Mouse (Mus musculus): ENCODE measurements at regions not wholly inside any gene's neighbourhood (a gene's known extent, or its start where the extent isn't known, plus 50 kb on each side); places are given as distances from the start of the nearest gene placed in this dataset.
A peak's percentile ranks its signal among the peaks of the same experiment; 100 is the strongest.

- no peak for DNase-seq (ENCODE audit: low spot score in 2 of 2)
Measured at GRCm38 (mm10) chr12:9176198-9176597, 146.4 kb downstream of the Ttc32 start.

GRCm38 (mm10) chr12:9178626-9179025 is 148.8 kb downstream of the Ttc32 start:
- DNase-seq (ENCODE audit: low spot score in 2 of 2), result no peak

GRCm38 (mm10) chr12:9180677-9181076 is 150.9 kb downstream of the Ttc32 start:
- no peak for DNase-seq (ENCODE audit: low spot score in 2 of 2)

GRCm38 (mm10) chr12:9191721-9192120 is 161.9 kb downstream of the Ttc32 start:
- no peak for DNase-seq (ENCODE audit: low spot score in 2 of 2)

GRCm38 (mm10) chr12:9199321-9199720 is 169.5 kb downstream of the Ttc32 start:
- peak in 1 of 2 experiments; percentile 3 for DNase-seq (ENCODE audit: low spot score in 2 of 2)

- no peak for DNase-seq (ENCODE audit: low spot score in 2 of 2)
Measured at GRCm38 (mm10) chr12:9212211-9212610, 182.4 kb downstream of the Ttc32 start.

- DNase-seq (ENCODE audit: low spot score in 2 of 2), result no peak
Measured at GRCm38 (mm10) chr12:9224971-9225370, 195.2 kb downstream of the Ttc32 start.

- DNase-seq (ENCODE audit: low spot score in 2 of 2), result no peak
Measured at GRCm38 (mm10) chr12:9227901-9228300, 198.1 kb downstream of the Ttc32 start.

GRCm38 (mm10) chr12:9228486-9228885 is 198.7 kb downstream of the Ttc32 start:
- no peak for DNase-seq (ENCODE audit: low spot score in 2 of 2)

GRCm38 (mm10) chr12:9229981-9230380 is 200.2 kb downstream of the Ttc32 start:
- DNase-seq (ENCODE audit: low spot score in 2 of 2), result no peak

- DNase-seq (ENCODE audit: low spot score in 2 of 2), result no peak
Measured at GRCm38 (mm10) chr12:9230576-9230975, 200.8 kb downstream of the Ttc32 start.

- no peak for DNase-seq (ENCODE audit: low spot score in 2 of 2)
Measured at GRCm38 (mm10) chr12:9232431-9232830, 202.6 kb downstream of the Ttc32 start.

- no peak for DNase-seq (ENCODE audit: low spot score in 2 of 2)
Measured at GRCm38 (mm10) chr12:9235866-9236265, 206.1 kb downstream of the Ttc32 start.

- DNase-seq (ENCODE audit: low spot score in 2 of 2), result no peak
Measured at GRCm38 (mm10) chr12:9237538-9237937, 207.7 kb downstream of the Ttc32 start.

GRCm38 (mm10) chr12:9237955-9238354 is 208.2 kb downstream of the Ttc32 start:
- DNase-seq (ENCODE audit: low spot score in 2 of 2), result no peak

GRCm38 (mm10) chr12:9247506-9247905 is 217.7 kb downstream of the Ttc32 start:
- no peak for DNase-seq (ENCODE audit: low spot score in 2 of 2)

GRCm38 (mm10) chr12:9251772-9252171 is 222.0 kb downstream of the Ttc32 start:
- DNase-seq (ENCODE audit: low spot score in 2 of 2), result peak in 1 of 2 experiments; percentile 50

- DNase-seq (ENCODE audit: low spot score in 2 of 2), result no peak
Measured at GRCm38 (mm10) chr12:9253306-9254074, 223.7 kb downstream of the Ttc32 start.

GRCm38 (mm10) chr12:9254301-9254860 is 224.6 kb downstream of the Ttc32 start:
- DNase-seq (ENCODE audit: low spot score in 2 of 2), result no peak

GRCm38 (mm10) chr12:9255661-9256486 is 226.1 kb downstream of the Ttc32 start:
- peak in 1 of 2 experiments; percentile 12 for DNase-seq (ENCODE audit: low spot score in 2 of 2)

- DNase-seq (ENCODE audit: low spot score in 2 of 2), result no peak
Measured at GRCm38 (mm10) chr12:9256487-9256820, 226.7 kb downstream of the Ttc32 start.

- DNase-seq (ENCODE audit: low spot score in 2 of 2), result no peak
Measured at GRCm38 (mm10) chr12:9258221-9258620, 228.4 kb downstream of the Ttc32 start.

GRCm38 (mm10) chr12:9261662-9262061 is 231.9 kb downstream of the Ttc32 start:
- DNase-seq (ENCODE audit: low spot score in 2 of 2), result no peak

Measured in cerebellum, postnatal 4 days (tissue).